Mouse (Mus musculus): ENCODE data around the gene Tpd52l2. TPM values are rescaled to one million over a fixed set of nuclear protein-coding genes. Genes with fewer than 3 reads are reported as not detected.

Tpd52l2 gene
- polyA plus RNA-seq, 1 experiment from 2014 or later = 163 TPM

- peak within 1 kb of the TSS; percentile 95 for H3K9ac ChIP-seq
- H3K4me3 ChIP-seq = peak within 1 kb of the TSS; percentile 95
- H3K4me1 ChIP-seq = peaks cover 14% of the 10 kb centered on the region
- H3K27ac ChIP-seq = peak within 1 kb of the TSS; percentile 98
- H3K27me3 ChIP-seq = no peaks in the 10 kb centered on the region
- WGBS = under 1% methylated on average over 74 of the region's 74 CpGs
- peaks cover 21% of the 10 kb centered on the region for H3K36me3 ChIP-seq
- H3K9me3 ChIP-seq = no peaks in the 10 kb centered on the region
- ATAC-seq (ENCODE audit: insufficient number of reproducible peaks, insufficient read depth, low FRiP score, low TSS enrichment) = peak; percentile 97
- H3K4me2 ChIP-seq (replicated peaks) = peak within 1 kb of the TSS; percentile 66
Measured at GRCm38 (mm10) chr2:181520118-181520935, 23.4 kb downstream of the Tpd52l2 start, which contains the start of gene Dnajc5. TSS of gene Dnajc5 (plus strand) at chr2:181520485.

DNA sequence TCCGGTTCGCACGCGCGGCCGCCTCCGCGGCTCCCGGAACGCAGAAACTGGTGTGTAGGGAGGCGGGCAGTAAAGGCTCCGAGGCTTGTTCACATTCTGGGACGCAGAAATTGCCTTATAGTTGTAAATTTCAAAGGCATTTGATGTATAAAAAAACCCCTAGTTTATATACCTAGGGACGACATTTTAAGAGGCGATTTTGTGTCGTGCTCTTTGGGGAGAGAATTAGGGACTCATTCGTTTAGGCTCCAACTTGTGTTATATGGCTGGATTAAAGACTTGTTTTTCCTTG, 23.9 kb downstream of the Tpd52l2 start:
- Histone ChIP-seq H3K36me3 (peaks cover 18% of the 10 kb centered on the region), H3K4me1 (peaks cover 14% of the 10 kb centered on the region), H3K9me3 (no peaks in the 10 kb centered on the region), H3K27me3 (no peaks in the 10 kb centered on the region), H3K4me2 (replicated peaks) (peak overlapping the region; percentile 66), H3K9ac (peak overlapping the region; percentile 95), H3K4me3 (peak overlapping the region; percentile 95), H3K27ac (peak overlapping the region; percentile 98)
- under 1% methylated on average over 17 of the region's 17 CpGs for WGBS
- no peak for ATAC-seq (ENCODE audit: insufficient number of reproducible peaks, insufficient read depth, low FRiP score, low TSS enrichment)

- Histone ChIP-seq H3K4me3 (peak overlapping the region; percentile 95), H3K27ac (no peak overlapping the region), H3K36me3 (peaks cover 12% of the 10 kb centered on the region), H3K9ac (peak overlapping the region; percentile 95), H3K4me1 (peaks cover 14% of the 10 kb centered on the region), H3K27me3 (no peaks in the 10 kb centered on the region), H3K9me3 (no peaks in the 10 kb centered on the region), H3K4me2 (replicated peaks) (peak overlapping the region; percentile 66)
- no peak for ATAC-seq (ENCODE audit: insufficient number of reproducible peaks, insufficient read depth, low FRiP score, low TSS enrichment)
- WGBS = 49% methylated on average over 10 of the region's 10 CpGs
Measured at GRCm38 (mm10) chr2:181521491-181521890, 24.5 kb downstream of the Tpd52l2 start.

DNA sequence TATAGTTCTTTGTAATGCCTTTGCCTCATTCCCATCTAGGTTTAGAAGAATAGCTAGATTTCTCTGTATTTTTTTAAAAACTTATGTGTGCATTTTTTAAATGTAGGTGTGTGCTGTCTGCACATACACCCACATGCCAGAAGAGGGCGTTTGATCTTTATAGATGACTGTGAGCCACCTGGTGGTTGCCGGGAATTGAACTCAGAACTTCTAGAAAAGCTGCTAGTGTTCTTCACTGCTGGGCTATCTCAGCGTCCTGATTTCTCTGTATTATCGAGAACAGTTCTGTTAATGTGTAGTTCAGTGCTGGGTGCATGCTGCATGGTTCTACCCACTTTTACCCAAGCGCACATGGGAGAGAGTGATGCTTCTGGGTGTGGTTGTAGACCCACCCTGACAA, 25.9 kb downstream of the Tpd52l2 start:
- 66% methylated on average over 5 of the region's 5 CpGs for WGBS
- H3K4me2 ChIP-seq (replicated peaks) = no peak overlapping the region
- ATAC-seq (ENCODE audit: insufficient number of reproducible peaks, insufficient read depth, low FRiP score, low TSS enrichment) = no peak
- no peaks in the 10 kb centered on the region for H3K27me3 ChIP-seq
- H3K36me3 ChIP-seq = peaks cover 2% of the 10 kb centered on the region; the same call in 1 of the 2 replicates
- no peak overlapping the region for H3K4me3 ChIP-seq
- H3K9ac ChIP-seq = no peak overlapping the region
- no peaks in the 10 kb centered on the region for H3K9me3 ChIP-seq
- no peak overlapping the region for H3K27ac ChIP-seq
- peaks cover 14% of the 10 kb centered on the region for H3K4me1 ChIP-seq

GRCm38 (mm10) chr2:181525526-181525925, 28.6 kb downstream of the Tpd52l2 start:
- no peak for ATAC-seq (ENCODE audit: insufficient number of reproducible peaks, insufficient read depth, low FRiP score, low TSS enrichment)
- Histone ChIP-seq H3K4me2 (replicated peaks) (no peak overlapping the region), H3K4me3 (no peak overlapping the region), H3K27ac (no peak overlapping the region), H3K4me1 (peaks cover 10% of the 10 kb centered on the region), H3K9me3 (no peaks in the 10 kb centered on the region), H3K36me3 (peaks cover 19% of the 10 kb centered on the region), H3K9ac (no peak overlapping the region), H3K27me3 (no peaks in the 10 kb centered on the region)
- WGBS = 85% methylated on average over 5 of the region's 5 CpGs

DNA sequence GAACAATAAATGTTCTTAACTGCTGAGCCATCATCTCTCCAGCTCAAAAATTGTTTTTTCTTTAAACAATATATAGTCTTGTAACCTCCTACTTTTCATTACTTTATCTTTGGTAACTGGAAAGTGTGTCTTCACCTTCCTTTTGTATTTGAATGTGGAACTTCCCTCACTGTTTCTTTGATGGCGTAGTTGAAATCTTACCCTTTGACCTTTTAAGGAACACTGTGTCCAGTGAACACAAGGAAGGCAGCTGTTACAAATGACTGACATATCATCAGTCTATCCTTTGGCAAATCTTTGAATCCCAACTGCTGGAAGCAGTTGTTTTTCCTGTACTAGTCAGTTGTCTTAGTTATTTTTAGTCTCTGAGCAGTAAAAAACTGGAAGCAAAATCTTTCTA, 32.1 kb downstream of the Tpd52l2 start:
- no peak for ATAC-seq (ENCODE audit: insufficient number of reproducible peaks, insufficient read depth, low FRiP score, low TSS enrichment)
- WGBS = 94% methylated on average over 1 of the region's 1 CpGs
- H3K9ac ChIP-seq = no peak overlapping the region
- H3K36me3 ChIP-seq = peaks cover 19% of the 10 kb centered on the region
- H3K27ac ChIP-seq = no peak overlapping the region
- H3K4me2 ChIP-seq (replicated peaks) = no peak overlapping the region
- H3K9me3 ChIP-seq = no peaks in the 10 kb centered on the region
- no peak overlapping the region for H3K4me3 ChIP-seq
- no peaks in the 10 kb centered on the region for H3K4me1 ChIP-seq
- H3K27me3 ChIP-seq = no peaks in the 10 kb centered on the region

DNA sequence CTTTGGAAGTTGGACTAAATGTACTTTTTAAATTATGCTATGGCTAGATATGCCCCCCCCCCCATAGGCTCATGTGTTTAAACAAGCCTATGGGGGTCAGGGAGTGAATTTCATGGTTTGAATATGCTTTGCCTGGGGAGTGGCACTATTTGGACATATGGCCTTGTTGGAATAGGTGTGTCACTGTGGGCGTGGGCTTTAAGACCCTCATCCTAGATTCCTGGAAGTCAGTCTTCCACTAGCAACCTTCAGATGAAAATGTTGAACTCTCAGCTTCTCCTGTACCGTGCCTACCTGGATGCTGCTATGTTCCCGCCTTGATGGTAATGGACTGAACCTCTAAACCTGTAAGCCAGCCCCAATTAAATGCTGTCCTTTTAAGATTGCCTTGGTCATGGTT, 35.6 kb downstream of the Tpd52l2 start:
- Histone ChIP-seq H3K9ac (no peak overlapping the region), H3K9me3 (no peaks in the 10 kb centered on the region), H3K27ac (no peak overlapping the region), H3K4me1 (peaks cover 2% of the 10 kb centered on the region; the same call in 1 of the 2 replicates), H3K27me3 (no peaks in the 10 kb centered on the region), H3K4me3 (no peak overlapping the region), H3K4me2 (replicated peaks) (no peak overlapping the region), H3K36me3 (peaks cover 19% of the 10 kb centered on the region)
- WGBS = 94% methylated on average over 3 of the region's 3 CpGs
- ATAC-seq (ENCODE audit: insufficient number of reproducible peaks, insufficient read depth, low FRiP score, low TSS enrichment) = no peak

DNA sequence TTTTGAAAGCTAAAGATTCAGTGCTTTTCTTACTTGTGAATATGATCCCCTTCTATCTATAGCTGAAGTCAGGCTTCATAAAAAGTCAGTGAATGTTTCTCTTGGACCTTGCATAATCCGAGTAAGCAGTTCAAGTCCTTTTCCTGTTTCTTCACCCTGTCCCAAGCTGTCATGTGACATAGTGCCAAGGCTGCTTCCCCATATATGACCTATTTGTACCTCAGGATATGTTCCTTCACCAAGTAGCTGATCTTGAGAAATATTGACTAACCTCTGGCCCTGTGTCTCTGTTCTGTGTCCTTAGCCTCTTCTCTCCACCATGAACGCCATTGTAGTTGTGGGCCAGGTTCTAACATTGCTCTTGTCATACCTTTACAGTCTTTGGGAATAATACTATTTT, 39.5 kb downstream of the Tpd52l2 start:
- Histone ChIP-seq H3K27ac (no peak overlapping the region), H3K9me3 (no peaks in the 10 kb centered on the region), H3K4me2 (replicated peaks) (no peak overlapping the region), H3K27me3 (no peaks in the 10 kb centered on the region), H3K9ac (no peak overlapping the region), H3K4me3 (no peak overlapping the region), H3K4me1 (peaks cover 4% of the 10 kb centered on the region; the same call in 1 of the 2 replicates), H3K36me3 (no peaks in the 10 kb centered on the region)
- ATAC-seq (ENCODE audit: insufficient number of reproducible peaks, insufficient read depth, low FRiP score, low TSS enrichment) = no peak
- WGBS = 89% methylated on average over 2 of the region's 2 CpGs

GRCm38 (mm10) chr2:181537444-181538047, 40.6 kb downstream of the Tpd52l2 start:
- no peaks in the 10 kb centered on the region for H3K27me3 ChIP-seq
- 0 out of 2 replicates have a peak, but pooled peaks have one; percentile 10 for ATAC-seq (ENCODE audit: insufficient number of reproducible peaks, insufficient read depth, low FRiP score, low TSS enrichment)
- no peak overlapping the region for H3K9ac ChIP-seq
- peak overlapping the region; percentile 37; the same call in 1 of the 2 replicates for H3K27ac ChIP-seq
- WGBS = 89% methylated on average over 2 of the region's 2 CpGs
- H3K4me1 ChIP-seq = peaks cover 4% of the 10 kb centered on the region; the same call in 1 of the 2 replicates
- no peaks in the 10 kb centered on the region for H3K9me3 ChIP-seq
- H3K36me3 ChIP-seq = no peaks in the 10 kb centered on the region
- H3K4me2 ChIP-seq (replicated peaks) = no peak overlapping the region
- H3K4me3 ChIP-seq = no peak overlapping the region

- Histone ChIP-seq H3K36me3 (peaks cover 12% of the 10 kb centered on the region), H3K4me1 (peaks cover 4% of the 10 kb centered on the region; the same call in 1 of the 2 replicates), H3K9ac (no peak overlapping the region), H3K9me3 (no peaks in the 10 kb centered on the region), H3K4me3 (no peak overlapping the region), H3K4me2 (replicated peaks) (no peak overlapping the region), H3K27ac (no peak overlapping the region), H3K27me3 (no peaks in the 10 kb centered on the region)
- no peak for ATAC-seq (ENCODE audit: insufficient number of reproducible peaks, insufficient read depth, low FRiP score, low TSS enrichment)
- WGBS = 95% methylated on average over 6 of the region's 6 CpGs
Measured at GRCm38 (mm10) chr2:181541761-181542380, 44.9 kb downstream of the Tpd52l2 start.

- WGBS = 94% methylated on average over 7 of the region's 7 CpGs
Measured at GRCm38 (mm10) chr2:181546142-181546541, 49.2 kb downstream of the Tpd52l2 start.

DNA sequence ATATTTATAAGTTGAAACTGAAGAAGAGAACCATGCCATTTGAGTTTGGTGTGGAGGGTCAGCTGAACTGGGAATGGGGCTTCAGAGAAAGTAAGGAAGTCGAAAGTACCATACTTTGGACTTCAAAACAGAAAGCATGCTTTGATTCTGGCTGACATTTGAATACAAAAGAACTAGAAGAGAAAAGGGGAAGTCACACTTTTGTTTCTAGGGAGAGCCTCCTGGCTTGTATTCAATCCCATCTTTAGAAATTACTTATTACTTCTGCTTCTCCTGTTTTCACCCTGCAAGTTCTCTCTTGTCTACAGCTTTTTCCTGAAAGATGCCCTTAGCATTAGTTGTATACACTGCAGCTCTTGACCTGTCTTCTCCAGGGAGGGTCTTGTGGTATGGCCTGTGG, 51.3 kb downstream of the Tpd52l2 start:
- H3K9ac ChIP-seq = no peak overlapping the region
- H3K9me3 ChIP-seq = no peaks in the 10 kb centered on the region
- 81% methylated on average over 1 of the region's 1 CpGs for WGBS
- H3K4me1 ChIP-seq = no peaks in the 10 kb centered on the region
- no peak overlapping the region for H3K27ac ChIP-seq
- H3K4me2 ChIP-seq (replicated peaks) = no peak overlapping the region
- H3K27me3 ChIP-seq = no peaks in the 10 kb centered on the region
- peaks cover 69% of the 10 kb centered on the region for H3K36me3 ChIP-seq
- no peak overlapping the region for H3K4me3 ChIP-seq
- no peak for ATAC-seq (ENCODE audit: insufficient number of reproducible peaks, insufficient read depth, low FRiP score, low TSS enrichment)

More at GRCm38 (mm10) chr2:181546142-181546541, 49.2 kb downstream of the Tpd52l2 start:
- H3K27me3 ChIP-seq = no peaks in the 10 kb centered on the region
- no peak overlapping the region for H3K4me3 ChIP-seq
- ATAC-seq (ENCODE audit: insufficient number of reproducible peaks, insufficient read depth, low FRiP score, low TSS enrichment) = no peak
- H3K9me3 ChIP-seq = no peaks in the 10 kb centered on the region
- no peak overlapping the region for H3K27ac ChIP-seq
- no peak overlapping the region for H3K4me2 ChIP-seq (replicated peaks)
- no peak overlapping the region for H3K9ac ChIP-seq
- peaks cover 52% of the 10 kb centered on the region for H3K36me3 ChIP-seq
- no peaks in the 10 kb centered on the region for H3K4me1 ChIP-seq
